In the genomic region with DNA sequence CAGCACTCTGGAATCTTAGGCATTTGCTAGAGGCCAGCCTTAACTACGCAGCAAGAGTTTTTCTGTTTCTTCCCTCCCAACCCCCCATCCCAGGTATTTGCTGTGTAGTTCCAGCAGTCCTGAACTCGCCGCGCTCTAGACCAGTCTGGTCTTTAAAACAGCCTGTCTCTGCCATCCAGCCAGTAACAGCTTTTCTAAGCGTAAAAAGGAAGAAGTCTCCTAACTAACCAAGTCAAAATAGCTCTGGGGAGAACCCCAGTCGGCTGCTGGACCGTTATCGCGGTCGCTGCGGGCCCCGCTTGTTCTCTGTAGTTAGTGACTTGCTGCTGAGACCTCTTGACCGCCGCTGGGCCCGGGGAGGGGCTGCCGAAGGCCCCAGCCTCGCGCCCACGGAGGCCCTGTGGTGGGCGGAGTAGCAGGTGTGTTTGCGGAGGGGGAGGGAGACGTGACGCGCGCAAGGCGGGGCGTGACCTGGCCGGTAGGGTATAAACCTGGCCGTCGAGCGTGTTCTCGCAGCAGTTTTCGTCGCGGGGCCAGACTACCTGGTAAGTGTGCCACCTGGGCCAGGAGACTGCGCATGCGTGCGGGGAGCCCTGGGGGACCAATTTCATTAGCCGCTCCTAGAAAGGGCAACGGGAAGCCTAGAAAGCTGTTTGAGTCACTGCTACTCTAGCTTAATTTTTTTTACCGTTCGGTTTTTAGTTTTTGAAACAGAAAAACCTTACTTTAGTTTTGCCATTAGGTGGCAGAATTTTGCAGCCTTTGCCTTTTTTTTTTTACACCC, we compare ENCODE assay signal across 8 mouse cellular contexts. TPM values are rescaled to one million over a fixed set of nuclear protein-coding genes. Genes with fewer than 3 reads are reported as not detected.
DNase-seq lines count a peak whose midpoint lies in the region.

No protein-coding gene starts in this region.

- DNase-seq in MN1 (ENCODE audit: low spot score): peak; percentile 68
- DNase-seq in cerebellum, adult 8-10 months: peak; percentile 84
- DNase-seq in forelimb bud, embryonic 11.5 days (ENCODE audit: low read depth, low spot score): peak; percentile 80
- peak; percentile 74 for DNase-seq in hindbrain, embryonic 10.5 days (ENCODE audit: low spot score)
- DNase-seq in layer of hippocampus, postnatal 14 days (ENCODE audit: low spot score in 2 of 2): peak; percentile 19 to 32
- DNase-seq in lung, postnatal 25 days (ENCODE audit: low spot score): peak; percentile 82
- peak; percentile 48 for DNase-seq in retina, adult 2 months (ENCODE audit: low read depth, low spot score)
- DNase-seq in thymus, postnatal 4 days: peak; percentile 86

- H3K4me3 ChIP-seq in hindbrain, embryonic 10.5 days: peak overlapping the region; percentile 65

- 1% methylated on average over 42 of the region's 42 CpGs for WGBS in hindbrain, embryonic 10.5 days

- H3K27ac ChIP-seq in hindbrain, embryonic 10.5 days: peak overlapping the region; percentile 75

- H3K4me1 ChIP-seq in hindbrain, embryonic 10.5 days (replicated peaks): peaks cover 23% of the 10 kb centered on the region

- no peaks in the 10 kb centered on the region for H3K27me3 ChIP-seq in hindbrain, embryonic 10.5 days (ENCODE audit: insufficient read depth, poor library complexity, severe bottlenecking)

- H3K36me3 ChIP-seq in hindbrain, embryonic 10.5 days: no peaks in the 10 kb centered on the region

- H3K9me3 ChIP-seq in hindbrain, embryonic 10.5 days: no peaks in the 10 kb centered on the region

RNA-seq across cellular contexts. Expression of gene Ncoa4, which starts 5.8 kb away (rescaled TPM):
- 66.0 and 71.9 TPM in 2 replicates for polyA plus RNA-seq in hindbrain, embryonic 10.5 days (2016; fragmentation: Nextera tagmentation; extraction: Ambion mirVana)
- 100 to 1,000 TPM; 137 to 141 TPM for total RNA-seq in layer of hippocampus, postnatal 14 days (2021)

RNA-seq across cellular contexts. Expression of gene Msmb, which starts 23.6 kb away (rescaled TPM):
- not detected in 2 replicates for polyA plus RNA-seq in hindbrain, embryonic 10.5 days (2016; fragmentation: Nextera tagmentation; extraction: Ambion mirVana)
- not detected for total RNA-seq in layer of hippocampus, postnatal 14 days (2021)

RNA-seq across cellular contexts. Expression of gene Timm23, which starts 36.2 kb away (rescaled TPM):
- polyA plus RNA-seq in hindbrain, embryonic 10.5 days (2016; fragmentation: Nextera tagmentation; extraction: Ambion mirVana): 302 and 327 TPM in 2 replicates
- total RNA-seq in layer of hippocampus, postnatal 14 days (2021): 100 to 1,000 TPM in 1 of 2 experiments, 10 to 100 TPM in 1; 70.4 to 104 TPM

RNA-seq across cellular contexts. Expression of gene Parg, which starts 36.3 kb away (rescaled TPM):
- 40.6 and 50.0 TPM in 2 replicates for polyA plus RNA-seq in hindbrain, embryonic 10.5 days (2016; fragmentation: Nextera tagmentation; extraction: Ambion mirVana)
- total RNA-seq in layer of hippocampus, postnatal 14 days (2021): 10 to 100 TPM; 40.5 to 41.6 TPM

Comparison
In these comparisons a context has a peak if more than half of its experiments do, and no peak if none do; other contexts are left out.
1. Peak in every context shown above with its lines: DNase-seq, H3K4me3 ChIP-seq and H3K27ac ChIP-seq.
2. DNase-seq: peak in every context shown above with its lines; median percentile 86 in thymus, postnatal 4 days; 84 in cerebellum, adult 8-10 months; 82 in lung, postnatal 25 days; 80 in forelimb bud, embryonic 11.5 days; 74 in hindbrain, embryonic 10.5 days; 68 in MN1; 48 in retina, adult 2 months; 26 in layer of hippocampus, postnatal 14 days.